9 mouse cellular contexts compared by ENCODE assay signal in the genomic region with DNA sequence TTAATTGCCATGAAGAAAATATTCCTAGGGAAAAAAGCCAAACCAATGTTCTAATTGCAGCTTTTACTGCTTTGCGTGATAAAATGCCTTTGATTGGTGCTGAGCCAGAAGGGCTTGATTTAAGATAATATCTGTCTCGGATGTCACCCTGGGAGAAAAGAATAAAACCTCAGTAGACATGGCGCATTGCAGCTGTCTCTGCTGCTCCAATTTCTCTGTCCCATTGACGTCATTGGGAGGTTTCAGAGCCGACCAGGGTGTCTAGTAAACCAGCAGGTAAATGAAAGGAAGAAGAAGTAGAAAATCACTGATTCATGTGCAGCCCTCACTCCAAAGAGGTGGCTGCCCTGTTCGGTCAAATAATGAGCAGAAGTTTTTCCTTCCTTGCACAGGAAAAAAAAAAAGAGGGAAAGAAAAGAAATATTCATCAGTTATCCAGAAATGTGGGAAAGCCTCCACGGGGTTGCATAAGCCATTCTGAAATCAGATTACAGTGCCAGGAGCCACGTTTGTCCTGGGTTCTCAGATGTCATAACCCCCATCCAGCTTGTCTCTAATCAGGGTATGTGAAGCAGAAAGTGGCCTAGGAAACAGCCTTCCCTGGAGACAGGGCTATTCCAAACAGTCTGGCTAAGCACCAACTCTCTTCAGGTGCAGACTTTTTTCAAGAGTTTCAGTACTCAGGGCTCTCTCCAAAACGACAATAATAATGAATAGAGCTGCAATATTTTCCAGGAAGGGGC.
DNase-seq lines count a peak whose midpoint lies in the region; ATAC-seq and TF ChIP-seq lines count a peak whose summit lies in the region.
"Had no signal": no experiment of that assay in that cellular context is flagged by ENCODE, and none has a peak within 500 bp of the region (broad histone marks: within the 10 kb centered on the region; RNA-seq: fewer than 3 reads in every experiment).

No protein-coding gene starts in this region.

- H3K79me3 ChIP-seq in C2C12 (ENCODE audit: low read depth) = no peaks in the 10 kb centered on the region

- H3K4me3 ChIP-seq in hindbrain, embryonic 13.5 days = no peak overlapping the region
- H3K4me3 ChIP-seq in hindbrain, embryonic 10.5 days = no peak overlapping the region
- H3K4me3 ChIP-seq in C2C12 (ENCODE audit: insufficient read depth, poor library complexity, severe bottlenecking) = no peak overlapping the region
- H3K4me3 ChIP-seq: kidney, embryonic 15.5 days had no signal

- H3K79me2 ChIP-seq in C2C12 (ENCODE audit: control insufficient read depth, insufficient read depth) = no peaks in the 10 kb centered on the region

- no peaks in the 10 kb centered on the region for H3K9me3 ChIP-seq in hindbrain, embryonic 13.5 days
- no peaks in the 10 kb centered on the region for H3K9me3 ChIP-seq in hindbrain, embryonic 10.5 days
- H3K9me3 ChIP-seq: kidney, embryonic 15.5 days had no signal

- H3K27me3 ChIP-seq in hindbrain, embryonic 13.5 days = no peaks in the 10 kb centered on the region
- no peaks in the 10 kb centered on the region for H3K27me3 ChIP-seq in hindbrain, embryonic 10.5 days (ENCODE audit: insufficient read depth, poor library complexity, severe bottlenecking)
- H3K27me3 ChIP-seq in C2C12 (ENCODE audit: control insufficient read depth, insufficient read depth, insufficient read length) = no peaks in the 10 kb centered on the region
- H3K27me3 ChIP-seq: kidney, embryonic 15.5 days had no signal

- no peak for DNase-seq in hindbrain, embryonic 10.5 days (ENCODE audit: low spot score)
- DNase-seq in adrenal gland, postnatal 36 days = peak; percentile 0 to 13
- DNase-seq in gastrocnemius, adult 18-20 months (ENCODE audit: low spot score) = peak; percentile 41
- no peak for DNase-seq in layer of hippocampus, adult 9-10 months (ENCODE audit: low spot score)
- no peak for DNase-seq in natural killer cell, adult 2 months (ENCODE audit: low spot score in 2 of 2)
- DNase-seq: lung, embryonic 14.5 days had no signal

- 50% methylated on average over 9 of the region's 9 CpGs for WGBS in hindbrain, embryonic 13.5 days
- 66% methylated on average over 9 of the region's 9 CpGs for WGBS in hindbrain, embryonic 10.5 days

- no peak overlapping the region; the same call in 1 of the 2 replicates for H3K4me2 ChIP-seq in hindbrain, embryonic 13.5 days
- H3K4me2 ChIP-seq: kidney, embryonic 15.5 days; lung, embryonic 14.5 days had no signal

- ATAC-seq in hindbrain, embryonic 13.5 days (ENCODE audit: low FRiP score) = no peak

- no peak overlapping the region for H3ac ChIP-seq in C2C12 (ENCODE audit: control insufficient read depth, insufficient read length, low read depth)

- H3K4me1 ChIP-seq in hindbrain, embryonic 13.5 days (replicated peaks) = peaks cover 10% of the 10 kb centered on the region
- no peaks in the 10 kb centered on the region; the same call in 1 of the 2 replicates for H3K4me1 ChIP-seq in hindbrain, embryonic 10.5 days (replicated peaks)

- H3K27ac ChIP-seq in hindbrain, embryonic 13.5 days = 0 out of 2 replicates have a peak overlapping the region, but pooled peaks have one; percentile 12
- H3K27ac ChIP-seq in hindbrain, embryonic 10.5 days = no peak overlapping the region
- H3K27ac ChIP-seq: kidney, embryonic 15.5 days had no signal

- H3K9ac ChIP-seq in hindbrain, embryonic 13.5 days = no peak overlapping the region
- H3K9ac ChIP-seq: kidney, embryonic 15.5 days; lung, embryonic 14.5 days had no signal

- TF ChIP-seq CTCF in C2C12 (IDR thresholded peaks at IDR 0.05; ENCODE audit: control insufficient read depth, insufficient read depth, insufficient read length) = no peak

- no peaks in the 10 kb centered on the region for H3K36me3 ChIP-seq in hindbrain, embryonic 13.5 days
- no peaks in the 10 kb centered on the region for H3K36me3 ChIP-seq in hindbrain, embryonic 10.5 days
- no peaks in the 10 kb centered on the region for H3K36me3 ChIP-seq in C2C12 (ENCODE audit: control insufficient read depth, insufficient read depth)
- H3K36me3 ChIP-seq: kidney, embryonic 15.5 days had no signal

TF ChIP-seq in C2C12, 6 proteins besides CTCF, POLR2A, EP300 and RAD21:
- peak; percentile 98 for TF ChIP-seq MYOD1 (IDR thresholded peaks at IDR 0.05; ENCODE audit: control insufficient read depth, insufficient read length, low read depth)
- no peak for TF ChIP-seq MYOG (IDR thresholded peaks at IDR 0.05; ENCODE audit: control insufficient read depth, extremely low read depth, insufficient read length)
- TF ChIP-seq CEBPB (IDR thresholded peaks at IDR 0.05; ENCODE audit: low read depth) = peak; percentile 23

Comparison
In these comparisons a context has a peak if more than half of its experiments do, and no peak if none do; other contexts are left out.
1. DNase-seq: peak in adrenal gland, postnatal 36 days (2 of 2) and gastrocnemius, adult 18-20 months (single experiment); none in hindbrain, embryonic 10.5 days (single experiment), layer of hippocampus, adult 9-10 months (single experiment) and natural killer cell, adult 2 months (0 of 2).